Mouse (Mus musculus) heart, postnatal 10 days (tissue): ENCODE results near the gene Icam2. TPM values are rescaled to one million over a fixed set of nuclear protein-coding genes. Genes with fewer than 3 reads are reported as not detected.
"Not testable (repeated sequence)": the region's sequence is repeated elsewhere in the genome, so short reads cannot be mapped to it uniquely, and the experiment has no call there.

ENCODE experiments used
- DNase-seq, 2 experiments: peaks; one replicate each; pipeline ENCODE4 v3.0.0; 2021
- intact Hi-C: fragments of 180-260 bp; cut with DNase I; formaldehyde crosslinking; loops from one replicate; pipeline ENCODE4 v1.15.1; 2025
- total RNA-seq, 2 experiments: library from RNA; stranded (reverse); gene quantifications; 2 replicates each; pipeline ENCODE4 v1.2.3; 2021

Gene Icam2
- 10 to 100 TPM; 57.1 to 67.0 TPM for total RNA-seq

GRCm38 (mm10) chr11:106387791-106388216, at the start of gene Icam2:
TSS of gene Icam2 (minus strand) at chr11:106388075.
- intact Hi-C loops, result no loop called here
- no peak for DNase-seq

GRCm38 (mm10) chr11:106437543-106437942, 49.7 kb upstream of the Icam2 start:
- no peak for DNase-seq
- intact Hi-C loops, result no loop called here

GRCm38 (mm10) chr11:106437039-106437438, 49.2 kb upstream of the Icam2 start:
- no peak for DNase-seq
- intact Hi-C loops, result no loop called here

GRCm38 (mm10) chr11:106430392-106430791, 42.5 kb upstream of the Icam2 start:
- DNase-seq, result no peak
- intact Hi-C loops, result no loop called here

- intact Hi-C loops, result no loop called here
Measured at GRCm38 (mm10) chr11:106429689-106430088, 41.8 kb upstream of the Icam2 start.

GRCm38 (mm10) chr11:106428556-106428955, 40.7 kb upstream of the Icam2 start:
- DNase-seq, result no peak
- intact Hi-C loops, result no loop called here

More at GRCm38 (mm10) chr11:106429689-106430088, 41.8 kb upstream of the Icam2 start:
- no peak for DNase-seq

GRCm38 (mm10) chr11:106428106-106428505, 40.2 kb upstream of the Icam2 start:
- intact Hi-C loops, result no loop called here

GRCm38 (mm10) chr11:106426447-106426846, 38.6 kb upstream of the Icam2 start:
- intact Hi-C loops, result no loop called here
- no peak for DNase-seq

More at GRCm38 (mm10) chr11:106428106-106428505, 40.2 kb upstream of the Icam2 start:
- DNase-seq, result no peak

- intact Hi-C loops, result no loop called here
- DNase-seq, result no peak
Measured at GRCm38 (mm10) chr11:106425201-106425600, 37.3 kb upstream of the Icam2 start.

GRCm38 (mm10) chr11:106419262-106420102, 31.6 kb upstream of the Icam2 start:
- intact Hi-C loops, result loop anchor here (10.0 kb wide), 1 partner anchor 335 kb away; the partner anchor contains the start of genes Milr1 and Pecam1

GRCm38 (mm10) chr11:106418622-106419196, 30.8 kb upstream of the Icam2 start:
- peak; percentile 83 to 89 for DNase-seq
- intact Hi-C loops, result loop anchor here (1.0 to 10.0 kb wide), 3 partner anchors 73 to 336 kb away; partner anchors contain the start of genes Milr1 and Pecam1

More at GRCm38 (mm10) chr11:106419262-106420102, 31.6 kb upstream of the Icam2 start:
- no peak for DNase-seq

- no peak for DNase-seq
- intact Hi-C loops, result loop anchor here (1.0 to 10.0 kb wide), 3 partner anchors 73 to 337 kb away; partner anchors contain the start of genes Milr1 and Pecam1
Measured at GRCm38 (mm10) chr11:106417860-106418259, 30.0 kb upstream of the Icam2 start.

- DNase-seq, result no peak
- intact Hi-C loops, result loop anchor here (10.0 kb wide), 1 partner anchor 338 kb away; the partner anchor contains the start of genes Milr1 and Pecam1
Measured at GRCm38 (mm10) chr11:106416331-106416730, 28.5 kb upstream of the Icam2 start.

- DNase-seq, result no peak
- intact Hi-C loops, result loop anchor here (10.0 kb wide), 1 partner anchor 342 kb away; the partner anchor contains the start of genes Milr1 and Pecam1
Measured at GRCm38 (mm10) chr11:106412641-106413360, 24.9 kb upstream of the Icam2 start.

GRCm38 (mm10) chr11:106411157-106411556, 23.3 kb upstream of the Icam2 start:
- intact Hi-C loops, result loop anchor here (10.0 kb wide), 1 partner anchor 344 kb away; the partner anchor contains the start of genes Milr1 and Pecam1
- no peak for DNase-seq

GRCm38 (mm10) chr11:106410507-106410906, 22.6 kb upstream of the Icam2 start:
- no peak for DNase-seq
- intact Hi-C loops, result loop anchor here (10.0 kb wide), 1 partner anchor 344 kb away; the partner anchor contains the start of genes Milr1 and Pecam1

GRCm38 (mm10) chr11:106410011-106410410, 22.1 kb upstream of the Icam2 start:
- intact Hi-C loops, result loop anchor here (10.0 kb wide), 1 partner anchor 345 kb away; the partner anchor contains the start of genes Milr1 and Pecam1
- DNase-seq, result no peak

- intact Hi-C loops, result no loop called here
- DNase-seq, result no peak
Measured at GRCm38 (mm10) chr11:106398481-106398880, 10.6 kb upstream of the Icam2 start.

- intact Hi-C loops, result no loop called here
- DNase-seq, result no peak
Measured at GRCm38 (mm10) chr11:106397656-106398055, 9.8 kb upstream of the Icam2 start.

GRCm38 (mm10) chr11:106394055-106394454, 6.2 kb upstream of the Icam2 start:
- DNase-seq, intact Hi-C loops: not testable (repeated sequence)

- intact Hi-C loops, result no loop called here
- no peak for DNase-seq
Measured at GRCm38 (mm10) chr11:106393331-106393616, 5.4 kb upstream of the Icam2 start.
